Mouse (Mus musculus) kidney, embryonic 16.5 days (tissue): ENCODE data around the gene Ptms. TPM values are rescaled to one million over a fixed set of nuclear protein-coding genes. Genes with fewer than 3 reads are reported as not detected.

Source experiments
- ATAC-seq: fragments of 200-750 bp; cut with Nextera tagmentation; 2 replicates; pipeline ENCODE4 v1.8.0; 2017; ENCODE audit warnings: moderate TSS enrichment; ENCODE audit not compliant: low FRiP score, low TSS enrichment
- H3K27ac ChIP-seq: fragments of 300-500 bp; sonication (generic); 2 replicates; pipeline ENCODE4 v1.5.1; 2014; ENCODE audit warnings: low read length
- H3K27me3 ChIP-seq: fragments of 300-500 bp; sonication (generic); 2 replicates; pipeline ENCODE4 v1.6.1; 2014; ENCODE audit warnings: low read length, control low read depth, mixed read lengths; ENCODE audit not compliant: insufficient read depth
- H3K36me3 ChIP-seq: fragments of 300-500 bp; sonication (generic); 2 replicates; pipeline ENCODE4 v1.6.1; 2014; ENCODE audit warnings: low read length, control low read depth, mixed read lengths; ENCODE audit not compliant: insufficient read depth
- H3K4me1 ChIP-seq: fragments of 300-500 bp; sonication (generic); 2 replicates; pipeline ENCODE4 v1.6.1; 2014; ENCODE audit warnings: low read length, control low read depth, mixed read lengths; ENCODE audit not compliant: insufficient read depth
- H3K4me2 ChIP-seq: fragments of 300-500 bp; sonication (generic); replicated peaks from 2 replicates; pipeline ENCODE4 v1.6.1; 2014; ENCODE audit warnings: low read depth, low read length
- H3K4me3 ChIP-seq: fragments of 300-500 bp; sonication (generic); 2 replicates; pipeline ENCODE4 v1.5.1; 2014; ENCODE audit warnings: mild to moderate bottlenecking, low read length
- H3K9ac ChIP-seq: fragments of 300-500 bp; sonication (generic); replicated peaks from 2 replicates; pipeline ENCODE4 v1.6.1; 2014; ENCODE audit warnings: low read length
- H3K9me3 ChIP-seq: fragments of 300-500 bp; sonication (generic); 2 replicates; pipeline ENCODE4 v1.6.1; 2016; ENCODE audit warnings: low read length, control low read depth
- WGBS: fragments of 180-500 bp; shearing (Covaris S2); extraction: QIAGEN DNeasy Blood & Tissue Kit; methylation state at CpG from one replicate; pipeline ENCODE4 v1.1.7; 2014; 5-methylcytosine and 5-hydroxymethylcytosine counted together
- polyA plus RNA-seq: library from polyadenylated mRNA; unstranded; fragments of >200 nt; fragmentation: Nextera tagmentation; extraction: Ambion mirVana; gene quantifications from 2 replicates; pipeline ENCODE4 v1.2.1, GENCODE M21; 2015

The Ptms gene
- 269 and 274 TPM in 2 replicates for polyA plus RNA-seq

GRCm38 (mm10) chr6:124919695-124920317 is at the start of gene Ptms:
TSS of gene Ptms (minus strand) at chr6:124920103.
- no peaks in the 10 kb centered on the region for H3K27me3 ChIP-seq
- WGBS: 0% methylated on average over 13 of the region's 13 CpGs
- peak within 1 kb of the TSS; percentile 99 for H3K27ac ChIP-seq
- peaks cover 53% of the 10 kb centered on the region for H3K4me1 ChIP-seq
- H3K9me3 ChIP-seq: no peaks in the 10 kb centered on the region
- H3K9ac ChIP-seq: peak within 1 kb of the TSS; percentile 72
- peak; percentile 88 for ATAC-seq
- peak within 1 kb of the TSS; percentile 41 for H3K4me3 ChIP-seq
- peaks cover 1% of the 10 kb centered on the region for H3K36me3 ChIP-seq
- peak within 1 kb of the TSS; percentile 99 for H3K4me2 ChIP-seq

GRCm38 (mm10) chr6:124967766-124968165 is 47.9 kb upstream of the Ptms start:
- Histone ChIP-seq H3K4me2 (no peak overlapping the region), H3K4me3 (no peak overlapping the region), H3K9ac (no peak overlapping the region), H3K4me1 (peaks cover 17% of the 10 kb centered on the region; the same call in 1 of the 2 replicates), H3K27ac (no peak overlapping the region), H3K9me3 (no peaks in the 10 kb centered on the region; the same call in 1 of the 2 replicates), H3K36me3 (peaks cover 8% of the 10 kb centered on the region; the same call in 1 of the 2 replicates), H3K27me3 (no peaks in the 10 kb centered on the region)
- ATAC-seq: no peak
- 67% methylated on average over 4 of the region's 4 CpGs for WGBS

GRCm38 (mm10) chr6:124966466-124967118 is 46.7 kb upstream of the Ptms start:
- peak overlapping the region; percentile 97 for H3K4me2 ChIP-seq
- WGBS: 90% methylated on average over 7 of the region's 7 CpGs
- no peaks in the 10 kb centered on the region; the same call in 1 of the 2 replicates for H3K9me3 ChIP-seq
- H3K27me3 ChIP-seq: no peaks in the 10 kb centered on the region
- peak overlapping the region; percentile 90; the same call in 1 of the 2 replicates for H3K4me3 ChIP-seq
- no peak overlapping the region for H3K27ac ChIP-seq
- peaks cover 18% of the 10 kb centered on the region for H3K36me3 ChIP-seq
- no peak for ATAC-seq
- peaks cover 17% of the 10 kb centered on the region; the same call in 1 of the 2 replicates for H3K4me1 ChIP-seq
- H3K9ac ChIP-seq: no peak overlapping the region; the same call in 1 of the 2 replicates

- 13% methylated on average over 15 of the region's 15 CpGs for WGBS
- H3K9me3 ChIP-seq: no peaks in the 10 kb centered on the region; the same call in 1 of the 2 replicates
- 0 out of 2 replicates have a peak, but pooled peaks have one; percentile 17 for ATAC-seq
These were observed 45.8 kb upstream of the Ptms start for GRCm38 (mm10) chr6:124965747-124966146.

GRCm38 (mm10) chr6:124965088-124965719 is 45.3 kb upstream of the Ptms start, which contains the start of gene Cops7a:
TSS of gene Cops7a (minus strand) at chr6:124965538.
- Histone ChIP-seq H3K36me3 (peaks cover 30% of the 10 kb centered on the region), H3K4me3 (peak within 1 kb of the TSS; percentile 90), H3K27ac (peak within 1 kb of the TSS; percentile 95), H3K9me3 (no peaks in the 10 kb centered on the region; the same call in 1 of the 2 replicates), H3K9ac (peak within 1 kb of the TSS; percentile 98), H3K4me1 (peaks cover 17% of the 10 kb centered on the region; the same call in 1 of the 2 replicates), H3K4me2 (peak within 1 kb of the TSS; percentile 97), H3K27me3 (no peaks in the 10 kb centered on the region)
- under 1% methylated on average over 65 of the region's 68 CpGs for WGBS
- ATAC-seq: peak; percentile 96

More at GRCm38 (mm10) chr6:124965747-124966146, 45.8 kb upstream of the Ptms start:
- H3K4me2 ChIP-seq: peak overlapping the region; percentile 97
- peaks cover 17% of the 10 kb centered on the region; the same call in 1 of the 2 replicates for H3K4me1 ChIP-seq
- peak overlapping the region; percentile 90 for H3K4me3 ChIP-seq
- peaks cover 26% of the 10 kb centered on the region for H3K36me3 ChIP-seq
- H3K9ac ChIP-seq: peak overlapping the region; percentile 98
- no peaks in the 10 kb centered on the region for H3K27me3 ChIP-seq
- peak overlapping the region; percentile 95 for H3K27ac ChIP-seq

GRCm38 (mm10) chr6:124964638-124965037 is 44.7 kb upstream of the Ptms start:
- Histone ChIP-seq H3K9me3 (no peaks in the 10 kb centered on the region; the same call in 1 of the 2 replicates), H3K4me3 (peak overlapping the region; percentile 90), H3K36me3 (peaks cover 36% of the 10 kb centered on the region), H3K9ac (peak overlapping the region; percentile 98), H3K4me2 (peak overlapping the region; percentile 97), H3K4me1 (peaks cover 17% of the 10 kb centered on the region; the same call in 1 of the 2 replicates), H3K27ac (peak overlapping the region; percentile 95), H3K27me3 (no peaks in the 10 kb centered on the region)
- no peak; the same call in 1 of the 2 replicates for ATAC-seq
- 23% methylated on average over 16 of the region's 16 CpGs for WGBS

GRCm38 (mm10) chr6:124961021-124961420 is 41.1 kb upstream of the Ptms start:
- 95% methylated on average over 12 of the region's 12 CpGs for WGBS
- no peak overlapping the region for H3K9ac ChIP-seq
- ATAC-seq: no peak

GRCm38 (mm10) chr6:124959960-124960359 is 40.1 kb upstream of the Ptms start:
- H3K27ac ChIP-seq: no peak overlapping the region
- peaks cover 49% of the 10 kb centered on the region for H3K36me3 ChIP-seq
- ATAC-seq: no peak
- H3K4me1 ChIP-seq: peaks cover 11% of the 10 kb centered on the region; the same call in 1 of the 2 replicates
- H3K9ac ChIP-seq: no peak overlapping the region
- H3K4me2 ChIP-seq: no peak overlapping the region
- H3K27me3 ChIP-seq: no peaks in the 10 kb centered on the region
- no peaks in the 10 kb centered on the region for H3K9me3 ChIP-seq
- no peak overlapping the region for H3K4me3 ChIP-seq
- WGBS: 85% methylated on average over 13 of the region's 13 CpGs

More at GRCm38 (mm10) chr6:124961021-124961420, 41.1 kb upstream of the Ptms start:
- Histone ChIP-seq H3K9me3 (no peaks in the 10 kb centered on the region), H3K36me3 (peaks cover 48% of the 10 kb centered on the region), H3K27me3 (no peaks in the 10 kb centered on the region), H3K4me1 (peaks cover 12% of the 10 kb centered on the region; the same call in 1 of the 2 replicates), H3K4me2 (no peak overlapping the region), H3K4me3 (no peak overlapping the region), H3K27ac (no peak overlapping the region)

- ATAC-seq: no peak
- Histone ChIP-seq H3K4me2 (no peak overlapping the region), H3K4me3 (no peak overlapping the region), H3K4me1 (no peaks in the 10 kb centered on the region), H3K27ac (no peak overlapping the region), H3K27me3 (no peaks in the 10 kb centered on the region), H3K9ac (no peak overlapping the region), H3K36me3 (peaks cover 49% of the 10 kb centered on the region), H3K9me3 (no peaks in the 10 kb centered on the region)
- 68% methylated on average over 3 of the region's 3 CpGs for WGBS
These were observed 38.2 kb upstream of the Ptms start for GRCm38 (mm10) chr6:124958127-124958526.
